Mouse (Mus musculus): ENCODE measurements around the gene Megf6. TPM values are rescaled to one million over a fixed set of nuclear protein-coding genes. Genes with fewer than 3 reads are reported as not detected.

Gene Megf6
- polyA plus RNA-seq, 1 experiment: 0.55 TPM

GRCm38 (mm10) chr4:154249316-154249715 is 78.8 kb downstream of the Megf6 start:
- H3K4me3 ChIP-seq (ENCODE audit: insufficient read depth, low read depth, low read length): no peak overlapping the region
- no peak for DNase-seq
- no peak overlapping the region for H3K27ac ChIP-seq (ENCODE audit: insufficient read depth, low read depth, low read length)
- H3K36me3 ChIP-seq (ENCODE audit: control insufficient read depth, insufficient read depth, low read length): no peaks in the 10 kb centered on the region
- TF ChIP-seq CTCF (conservative IDR thresholded peaks at IDR 0.05; ENCODE audit: insufficient read depth, insufficient read length, low read depth, low read length) (no peak), POLR2A (IDR thresholded peaks at IDR 0.05; ENCODE audit: low read depth, low read length) (no peak)
- no peaks in the 10 kb centered on the region for H3K4me1 ChIP-seq (ENCODE audit: control insufficient read depth, insufficient read depth, low read length)
- no peaks in the 10 kb centered on the region for H3K27me3 ChIP-seq (replicated peaks; ENCODE audit: control insufficient read depth, insufficient read depth, low read length)
- WGBS: 82% methylated on average over 8 of the region's 8 CpGs

GRCm38 (mm10) chr4:154252537-154253255 is 82.2 kb downstream of the Megf6 start:
- Histone ChIP-seq H3K36me3 (ENCODE audit: control insufficient read depth, insufficient read depth, low read length) (no peaks in the 10 kb centered on the region), H3K4me3 (ENCODE audit: insufficient read depth, low read depth, low read length) (no peak overlapping the region), H3K27me3 (replicated peaks; ENCODE audit: control insufficient read depth, insufficient read depth, low read length) (no peaks in the 10 kb centered on the region), H3K4me1 (ENCODE audit: control insufficient read depth, insufficient read depth, low read length) (no peaks in the 10 kb centered on the region), H3K27ac (ENCODE audit: insufficient read depth, low read depth, low read length) (no peak overlapping the region)
- no peak for TF ChIP-seq POLR2A (IDR thresholded peaks at IDR 0.05; ENCODE audit: low read depth, low read length)
- no peak for TF ChIP-seq CTCF (conservative IDR thresholded peaks at IDR 0.05; ENCODE audit: insufficient read depth, insufficient read length, low read depth, low read length)
- DNase-seq: no peak
- 78% methylated on average over 20 of the region's 20 CpGs for WGBS

GRCm38 (mm10) chr4:154260755-154261154 is 90.2 kb downstream of the Megf6 start:
- 89% methylated on average over 5 of the region's 5 CpGs for WGBS
- Histone ChIP-seq H3K27me3 (replicated peaks; ENCODE audit: control insufficient read depth, insufficient read depth, low read length) (no peaks in the 10 kb centered on the region), H3K4me1 (ENCODE audit: control insufficient read depth, insufficient read depth, low read length) (no peaks in the 10 kb centered on the region), H3K4me3 (ENCODE audit: insufficient read depth, low read depth, low read length) (no peak overlapping the region), H3K27ac (ENCODE audit: insufficient read depth, low read depth, low read length) (no peak overlapping the region), H3K36me3 (ENCODE audit: control insufficient read depth, insufficient read depth, low read length) (no peaks in the 10 kb centered on the region)
- TF ChIP-seq POLR2A (IDR thresholded peaks at IDR 0.05; ENCODE audit: low read depth, low read length) (no peak), CTCF (conservative IDR thresholded peaks at IDR 0.05; ENCODE audit: insufficient read depth, insufficient read length, low read depth, low read length) (no peak)
- no peak for DNase-seq

- Histone ChIP-seq H3K36me3 (ENCODE audit: control insufficient read depth, insufficient read depth, low read length) (no peaks in the 10 kb centered on the region), H3K27me3 (replicated peaks; ENCODE audit: control insufficient read depth, insufficient read depth, low read length) (no peaks in the 10 kb centered on the region), H3K4me3 (ENCODE audit: insufficient read depth, low read depth, low read length) (no peak overlapping the region), H3K4me1 (ENCODE audit: control insufficient read depth, insufficient read depth, low read length) (no peaks in the 10 kb centered on the region), H3K27ac (ENCODE audit: insufficient read depth, low read depth, low read length) (no peak overlapping the region)
- TF ChIP-seq POLR2A (IDR thresholded peaks at IDR 0.05; ENCODE audit: low read depth, low read length) (no peak), CTCF (conservative IDR thresholded peaks at IDR 0.05; ENCODE audit: insufficient read depth, insufficient read length, low read depth, low read length) (no peak)
- 48% methylated on average over 4 of the region's 4 CpGs for WGBS
- DNase-seq: no peak
These were observed 91.5 kb downstream of the Megf6 start for GRCm38 (mm10) chr4:154262071-154262470.

- TF ChIP-seq POLR2A (IDR thresholded peaks at IDR 0.05; ENCODE audit: low read depth, low read length): no peak
- TF ChIP-seq CTCF (conservative IDR thresholded peaks at IDR 0.05; ENCODE audit: insufficient read depth, insufficient read length, low read depth, low read length): no peak
- WGBS: 82% methylated on average over 6 of the region's 6 CpGs
- no peaks in the 10 kb centered on the region for H3K36me3 ChIP-seq (ENCODE audit: control insufficient read depth, insufficient read depth, low read length)
These were observed 97.0 kb downstream of the Megf6 start for GRCm38 (mm10) chr4:154267511-154267910.

GRCm38 (mm10) chr4:154269520-154269919 is 99.0 kb downstream of the Megf6 start:
- peak; percentile 52 for DNase-seq
- Histone ChIP-seq H3K27me3 (replicated peaks; ENCODE audit: control insufficient read depth, insufficient read depth, low read length) (no peaks in the 10 kb centered on the region), H3K36me3 (ENCODE audit: control insufficient read depth, insufficient read depth, low read length) (no peaks in the 10 kb centered on the region), H3K27ac (ENCODE audit: insufficient read depth, low read depth, low read length) (no peak overlapping the region), H3K4me3 (ENCODE audit: insufficient read depth, low read depth, low read length) (no peak overlapping the region), H3K4me1 (ENCODE audit: control insufficient read depth, insufficient read depth, low read length) (no peaks in the 10 kb centered on the region)
- no peak for TF ChIP-seq POLR2A (IDR thresholded peaks at IDR 0.05; ENCODE audit: low read depth, low read length)
- no peak for TF ChIP-seq CTCF (conservative IDR thresholded peaks at IDR 0.05; ENCODE audit: insufficient read depth, insufficient read length, low read depth, low read length)
- WGBS: 59% methylated on average over 10 of the region's 10 CpGs

More at GRCm38 (mm10) chr4:154267511-154267910, 97.0 kb downstream of the Megf6 start:
- Histone ChIP-seq H3K27me3 (replicated peaks; ENCODE audit: control insufficient read depth, insufficient read depth, low read length) (no peaks in the 10 kb centered on the region), H3K27ac (ENCODE audit: insufficient read depth, low read depth, low read length) (no peak overlapping the region), H3K4me3 (ENCODE audit: insufficient read depth, low read depth, low read length) (no peak overlapping the region), H3K4me1 (ENCODE audit: control insufficient read depth, insufficient read depth, low read length) (no peaks in the 10 kb centered on the region)
- no peak for DNase-seq

- no peak for TF ChIP-seq POLR2A (IDR thresholded peaks at IDR 0.05; ENCODE audit: low read depth, low read length)
- TF ChIP-seq CTCF (conservative IDR thresholded peaks at IDR 0.05; ENCODE audit: insufficient read depth, insufficient read length, low read depth, low read length): peak; percentile 75
- no peaks in the 10 kb centered on the region for H3K4me1 ChIP-seq (ENCODE audit: control insufficient read depth, insufficient read depth, low read length)
- WGBS: 65% methylated on average over 3 of the region's 3 CpGs
- DNase-seq: peak; percentile 71
- H3K27me3 ChIP-seq (replicated peaks; ENCODE audit: control insufficient read depth, insufficient read depth, low read length): no peaks in the 10 kb centered on the region
- H3K36me3 ChIP-seq (ENCODE audit: control insufficient read depth, insufficient read depth, low read length): no peaks in the 10 kb centered on the region
- H3K27ac ChIP-seq (ENCODE audit: insufficient read depth, low read depth, low read length): no peak overlapping the region
- no peak overlapping the region for H3K4me3 ChIP-seq (ENCODE audit: insufficient read depth, low read depth, low read length)
These were observed 102.5 kb downstream of the Megf6 start for GRCm38 (mm10) chr4:154273000-154273399.
